Mouse (Mus musculus) limb, embryonic 10.5 days (tissue): ENCODE measurements at regions not wholly inside any gene's neighbourhood (a gene's known extent, or its start where the extent isn't known, plus 50 kb on each side); places are given as distances from the start of the nearest gene placed in this dataset.

ENCODE experiments used
- DNase-seq: peaks from one replicate; pipeline ENCODE4 v3.0.0-alpha.2; 2017; ENCODE audit warnings: low spot score
- H3K27ac ChIP-seq: fragments of 300-500 bp; sonication (generic); 2 replicates; pipeline ENCODE4 v1.5.1; 2016; ENCODE audit warnings: mild to moderate bottlenecking
- H3K27me3 ChIP-seq: fragments of 300-500 bp; sonication (generic); 2 replicates; pipeline ENCODE4 v1.6.1; 2016; ENCODE audit warnings: low read depth, mild to moderate bottlenecking; ENCODE audit not compliant: poor library complexity, severe bottlenecking
- H3K36me3 ChIP-seq: fragments of 300-500 bp; sonication (generic); 2 replicates; pipeline ENCODE4 v1.6.1; 2016; ENCODE audit warnings: mild to moderate bottlenecking, moderate library complexity
- H3K4me1 ChIP-seq: fragments of 300-500 bp; sonication (generic); 2 replicates; pipeline ENCODE4 v1.6.1; 2016
- H3K4me3 ChIP-seq: fragments of 300-500 bp; sonication (generic); 2 replicates; pipeline ENCODE4 v1.5.1; 2016; ENCODE audit warnings: mild to moderate bottlenecking, moderate library complexity
- H3K9me3 ChIP-seq: fragments of 300-500 bp; sonication (generic); replicated peaks from 2 replicates; pipeline ENCODE4 v1.6.1; 2016; ENCODE audit warnings: mild to moderate bottlenecking
- WGBS: fragments of 180-500 bp; shearing (Covaris S2); methylation state at CpG from one replicate; pipeline ENCODE4 v1.1.7; 2016; 5-methylcytosine and 5-hydroxymethylcytosine counted together

GRCm38 (mm10) chr10:16995010-16995409, 728.0 kb upstream of the Cited2 start:
- 24% methylated on average over 1 of the region's 1 CpGs for WGBS
- Histone ChIP-seq H3K4me1 (peaks cover 20% of the 10 kb centered on the region), H3K9me3 (no peaks in the 10 kb centered on the region), H3K4me3 (no peak overlapping the region), H3K27ac (no peak overlapping the region), H3K27me3 (no peaks in the 10 kb centered on the region), H3K36me3 (no peaks in the 10 kb centered on the region)
- DNase-seq: no peak

GRCm38 (mm10) chr10:16996820-16997466, 726.1 kb upstream of the Cited2 start:
- no peak overlapping the region for H3K4me3 ChIP-seq
- WGBS: 84% methylated on average over 6 of the region's 6 CpGs

GRCm38 (mm10) chr10:17001320-17001719, 721.7 kb upstream of the Cited2 start:
- no peak for DNase-seq
- 71% methylated on average over 8 of the region's 8 CpGs for WGBS
- H3K4me3 ChIP-seq: no peak overlapping the region

More at GRCm38 (mm10) chr10:16996820-16997466, 726.1 kb upstream of the Cited2 start:
- H3K9me3 ChIP-seq: no peaks in the 10 kb centered on the region
- DNase-seq: no peak
- no peaks in the 10 kb centered on the region for H3K27me3 ChIP-seq
- H3K27ac ChIP-seq: no peak overlapping the region
- peaks cover 20% of the 10 kb centered on the region for H3K4me1 ChIP-seq
- H3K36me3 ChIP-seq: no peaks in the 10 kb centered on the region

GRCm38 (mm10) chr10:17003123-17003849, 719.7 kb upstream of the Cited2 start:
- Histone ChIP-seq H3K9me3 (no peaks in the 10 kb centered on the region), H3K4me3 (no peak overlapping the region), H3K36me3 (no peaks in the 10 kb centered on the region), H3K4me1 (no peaks in the 10 kb centered on the region), H3K27ac (no peak overlapping the region), H3K27me3 (no peaks in the 10 kb centered on the region)
- WGBS: 89% methylated on average over 4 of the region's 4 CpGs
- DNase-seq: no peak

More at GRCm38 (mm10) chr10:17001320-17001719, 721.7 kb upstream of the Cited2 start:
- Histone ChIP-seq H3K9me3 (no peaks in the 10 kb centered on the region), H3K4me1 (no peaks in the 10 kb centered on the region), H3K36me3 (no peaks in the 10 kb centered on the region), H3K27me3 (no peaks in the 10 kb centered on the region), H3K27ac (no peak overlapping the region)

GRCm38 (mm10) chr10:17008683-17009082, 714.3 kb upstream of the Cited2 start:
- DNase-seq: no peak
- no peaks in the 10 kb centered on the region for H3K9me3 ChIP-seq
- WGBS: 68% methylated on average over 4 of the region's 4 CpGs

GRCm38 (mm10) chr10:17010047-17010446, 713.0 kb upstream of the Cited2 start:
- H3K27me3 ChIP-seq: no peaks in the 10 kb centered on the region
- H3K9me3 ChIP-seq: no peaks in the 10 kb centered on the region
- H3K27ac ChIP-seq: no peak overlapping the region
- no peak overlapping the region for H3K4me3 ChIP-seq
- DNase-seq: no peak
- no peaks in the 10 kb centered on the region for H3K36me3 ChIP-seq
- WGBS: 89% methylated on average over 3 of the region's 3 CpGs
- no peaks in the 10 kb centered on the region for H3K4me1 ChIP-seq

More at GRCm38 (mm10) chr10:17008683-17009082, 714.3 kb upstream of the Cited2 start:
- H3K4me1 ChIP-seq: no peaks in the 10 kb centered on the region
- no peaks in the 10 kb centered on the region for H3K36me3 ChIP-seq
- no peak overlapping the region for H3K27ac ChIP-seq
- no peak overlapping the region for H3K4me3 ChIP-seq
- H3K27me3 ChIP-seq: no peaks in the 10 kb centered on the region

GRCm38 (mm10) chr10:17011876-17012275, 711.1 kb upstream of the Cited2 start:
- 90% methylated on average over 2 of the region's 2 CpGs for WGBS
- Histone ChIP-seq H3K9me3 (no peaks in the 10 kb centered on the region), H3K4me3 (no peak overlapping the region), H3K27ac (no peak overlapping the region), H3K4me1 (no peaks in the 10 kb centered on the region), H3K36me3 (no peaks in the 10 kb centered on the region), H3K27me3 (no peaks in the 10 kb centered on the region)
- no peak for DNase-seq

- DNase-seq: no peak
- 69% methylated on average over 3 of the region's 3 CpGs for WGBS
These were observed 710.5 kb upstream of the Cited2 start for GRCm38 (mm10) chr10:17012541-17012975.

GRCm38 (mm10) chr10:17014826-17015225, 708.2 kb upstream of the Cited2 start:
- Histone ChIP-seq H3K4me1 (no peaks in the 10 kb centered on the region), H3K27ac (no peak overlapping the region), H3K9me3 (no peaks in the 10 kb centered on the region), H3K36me3 (no peaks in the 10 kb centered on the region), H3K4me3 (no peak overlapping the region), H3K27me3 (no peaks in the 10 kb centered on the region)
- WGBS: 90% methylated on average over 3 of the region's 3 CpGs
- no peak for DNase-seq

More at GRCm38 (mm10) chr10:17012541-17012975, 710.5 kb upstream of the Cited2 start:
- Histone ChIP-seq H3K27me3 (no peaks in the 10 kb centered on the region), H3K4me1 (no peaks in the 10 kb centered on the region), H3K9me3 (no peaks in the 10 kb centered on the region), H3K4me3 (no peak overlapping the region), H3K36me3 (no peaks in the 10 kb centered on the region), H3K27ac (no peak overlapping the region)

- no peaks in the 10 kb centered on the region for H3K36me3 ChIP-seq
- no peak overlapping the region for H3K27ac ChIP-seq
- H3K4me3 ChIP-seq: no peak overlapping the region
- 91% methylated on average over 4 of the region's 4 CpGs for WGBS
- no peaks in the 10 kb centered on the region for H3K27me3 ChIP-seq
- no peak for DNase-seq
- no peaks in the 10 kb centered on the region for H3K4me1 ChIP-seq
- no peaks in the 10 kb centered on the region for H3K9me3 ChIP-seq
These were observed 706.2 kb upstream of the Cited2 start for GRCm38 (mm10) chr10:17016854-17017253.

GRCm38 (mm10) chr10:17022216-17023158, 700.5 kb upstream of the Cited2 start:
- Histone ChIP-seq H3K36me3 (no peaks in the 10 kb centered on the region), H3K4me3 (no peak overlapping the region), H3K27ac (no peak overlapping the region), H3K4me1 (peaks cover 8% of the 10 kb centered on the region; the same call in 1 of the 2 replicates), H3K9me3 (no peaks in the 10 kb centered on the region), H3K27me3 (no peaks in the 10 kb centered on the region)
- no peak for DNase-seq
- 89% methylated on average over 5 of the region's 5 CpGs for WGBS

GRCm38 (mm10) chr10:17023571-17024293, 699.3 kb upstream of the Cited2 start:
- WGBS: 66% methylated on average over 13 of the region's 13 CpGs
- Histone ChIP-seq H3K27me3 (no peaks in the 10 kb centered on the region), H3K27ac (no peak overlapping the region), H3K36me3 (no peaks in the 10 kb centered on the region), H3K9me3 (no peaks in the 10 kb centered on the region), H3K4me1 (peaks cover 8% of the 10 kb centered on the region; the same call in 1 of the 2 replicates), H3K4me3 (no peak overlapping the region)
- no peak for DNase-seq
